Mouse (Mus musculus) neural tube, embryonic 11.5 days (tissue): Measurements from ENCODE around the gene Zfp239. TPM values are rescaled to one million over a fixed set of nuclear protein-coding genes. Genes with fewer than 3 reads are reported as not detected.

Source experiments
- ATAC-seq: fragments of 200-750 bp; cut with Nextera tagmentation; 2 replicates; pipeline ENCODE4 v1.8.0; 2017; ENCODE audit warnings: moderate number of reproducible peaks, mild to moderate bottlenecking, moderate TSS enrichment, moderate library complexity; ENCODE audit not compliant: insufficient read depth, low FRiP score, low TSS enrichment
- DNase-seq: peaks from one replicate; pipeline ENCODE4 v3.0.0-alpha.2; 2015; ENCODE audit warnings: low spot score
- H3K27ac ChIP-seq: fragments of 300-500 bp; sonication (generic); 2 replicates; pipeline ENCODE4 v1.5.1; 2014; ENCODE audit warnings: low read depth, mild to moderate bottlenecking, low read length
- H3K27me3 ChIP-seq: fragments of 300-500 bp; sonication (generic); 2 replicates; pipeline ENCODE4 v1.6.1; 2014; ENCODE audit warnings: mild to moderate bottlenecking, low read length, mixed read lengths; ENCODE audit not compliant: control insufficient read depth, insufficient read depth
- H3K36me3 ChIP-seq: fragments of 300-500 bp; sonication (generic); 2 replicates; pipeline ENCODE4 v1.6.1; 2014; ENCODE audit warnings: mild to moderate bottlenecking, low read length, moderate library complexity, mixed read lengths; ENCODE audit not compliant: control insufficient read depth, insufficient read depth
- H3K4me1 ChIP-seq: fragments of 300-500 bp; sonication (generic); 2 replicates; pipeline ENCODE4 v1.6.1; 2014; ENCODE audit warnings: low read length, mixed read lengths; ENCODE audit not compliant: control insufficient read depth, insufficient read depth
- H3K4me2 ChIP-seq: fragments of 300-500 bp; sonication (generic); 2 replicates; pipeline ENCODE4 v1.6.1; 2014; ENCODE audit warnings: low read depth, mild to moderate bottlenecking, moderate library complexity
- H3K4me3 ChIP-seq: fragments of 300-500 bp; sonication (generic); 2 replicates; pipeline ENCODE4 v1.5.1; 2014; ENCODE audit warnings: low read depth, low read length
- H3K9ac ChIP-seq: fragments of 300-500 bp; sonication (generic); 2 replicates; pipeline ENCODE4 v1.6.1; 2014; ENCODE audit warnings: mild to moderate bottlenecking, low read length
- H3K9me3 ChIP-seq: fragments of 300-500 bp; sonication (generic); 2 replicates; pipeline ENCODE4 v1.6.1; 2016; ENCODE audit warnings: low read length; ENCODE audit not compliant: control insufficient read depth
- WGBS: fragments of 180-500 bp; shearing (Covaris S2); extraction: QIAGEN DNeasy Blood & Tissue Kit; methylation state at CpG from one replicate; pipeline ENCODE4 v1.1.7; 2014; 5-methylcytosine and 5-hydroxymethylcytosine counted together
- polyA plus RNA-seq: library from polyadenylated mRNA; unstranded; fragments of >200 nt; fragmentation: Nextera tagmentation; extraction: Ambion mirVana; gene quantifications from 2 replicates; pipeline ENCODE4 v1.2.1, GENCODE M21; 2014

Gene Zfp239
- polyA plus RNA-seq, 1 experiment from 2014 or later: 9.6 TPM

DNA sequence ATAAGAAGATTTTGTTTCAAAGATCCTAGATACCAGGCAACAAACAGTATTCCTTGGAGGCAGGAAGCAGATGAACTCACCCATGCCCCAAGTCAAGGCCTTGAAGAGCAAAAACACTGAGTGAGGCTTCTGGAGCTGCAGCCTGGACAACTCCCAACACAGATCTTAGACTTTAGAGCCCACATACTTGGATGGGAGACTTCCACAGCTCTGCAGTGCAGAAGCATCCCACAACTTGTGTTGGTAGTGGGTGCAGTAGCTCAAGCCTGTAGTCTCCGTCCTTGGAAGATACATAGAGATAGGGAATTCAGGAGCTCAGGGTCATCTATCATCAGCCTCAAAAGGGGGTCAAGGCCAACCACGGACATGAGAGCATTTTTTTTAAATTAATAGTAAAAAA lies 24.0 kb downstream of the Zfp239 start:
- Histone ChIP-seq H3K9ac (no peak overlapping the region), H3K9me3 (no peaks in the 10 kb centered on the region), H3K27ac (no peak overlapping the region), H3K36me3 (no peaks in the 10 kb centered on the region), H3K4me2 (no peak overlapping the region), H3K4me1 (no peaks in the 10 kb centered on the region), H3K27me3 (no peaks in the 10 kb centered on the region), H3K4me3 (no peak overlapping the region)
- 72% methylated on average over 2 of the region's 2 CpGs for WGBS
- DNase-seq (no peak), ATAC-seq (no peak)

DNA sequence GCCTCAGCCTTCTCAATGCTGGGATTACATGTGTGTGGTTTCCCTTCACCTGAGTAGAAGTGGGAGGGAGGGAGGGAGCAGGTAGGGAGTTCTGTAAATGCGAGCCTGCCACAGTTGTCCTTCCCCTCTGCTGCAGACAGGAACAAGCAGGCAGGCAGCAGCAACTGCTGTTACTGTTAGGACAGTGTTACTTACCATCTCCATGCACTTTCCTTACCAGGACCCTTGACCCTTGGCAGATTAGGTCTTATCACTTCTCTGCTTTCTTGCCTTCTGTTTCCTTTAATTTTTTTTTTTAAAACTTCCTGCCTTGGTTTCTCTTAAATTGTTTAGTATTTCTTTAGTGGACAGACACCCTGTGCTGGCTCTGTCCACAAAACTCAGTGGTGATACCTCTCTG lies 26.1 kb downstream of the Zfp239 start:
- Histone ChIP-seq H3K4me1 (no peaks in the 10 kb centered on the region), H3K9ac (no peak overlapping the region), H3K4me2 (no peak overlapping the region), H3K9me3 (no peaks in the 10 kb centered on the region), H3K27ac (no peak overlapping the region), H3K4me3 (no peak overlapping the region), H3K27me3 (no peaks in the 10 kb centered on the region), H3K36me3 (no peaks in the 10 kb centered on the region)
- ATAC-seq: no peak
- DNase-seq: no peak
- WGBS: 40% methylated on average over 1 of the region's 1 CpGs

DNA sequence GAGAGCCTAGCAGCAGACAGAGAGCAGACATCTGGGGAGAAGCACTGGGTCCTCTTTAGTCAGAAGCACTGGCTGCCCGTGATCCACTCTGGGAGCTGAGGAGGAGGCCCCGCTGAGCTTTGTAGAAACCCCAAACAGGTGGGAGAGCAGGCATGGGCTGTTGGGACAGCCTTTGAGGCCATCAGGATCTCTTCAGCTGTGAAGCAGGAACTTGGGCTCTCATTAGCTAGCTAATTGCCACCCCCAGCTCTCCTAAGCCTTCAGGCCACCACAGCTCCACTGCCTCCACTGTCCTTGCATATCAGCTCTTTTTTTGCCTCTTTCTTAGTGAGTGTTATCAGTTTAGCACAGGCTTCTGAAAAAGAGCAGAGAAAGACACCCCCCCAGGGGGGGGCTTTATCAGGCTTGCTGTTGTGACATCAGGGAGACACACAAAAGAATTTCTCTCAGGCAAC lies 26.8 kb downstream of the Zfp239 start:
- 56% methylated on average over 2 of the region's 2 CpGs for WGBS
- H3K27ac ChIP-seq: no peak overlapping the region
- no peaks in the 10 kb centered on the region for H3K36me3 ChIP-seq
- 0 out of 2 replicates have a peak overlapping the region, but pooled peaks have one; percentile 4 for H3K4me2 ChIP-seq
- no peak overlapping the region for H3K4me3 ChIP-seq
- no peaks in the 10 kb centered on the region for H3K4me1 ChIP-seq
- H3K9ac ChIP-seq: no peak overlapping the region; the same call in 1 of the 2 replicates
- no peaks in the 10 kb centered on the region for H3K27me3 ChIP-seq
- no peak for ATAC-seq
- H3K9me3 ChIP-seq: no peaks in the 10 kb centered on the region
- DNase-seq: no peak

- WGBS: 88% methylated on average over 6 of the region's 6 CpGs
- Histone ChIP-seq H3K27ac (no peak overlapping the region), H3K4me3 (no peak overlapping the region), H3K27me3 (no peaks in the 10 kb centered on the region), H3K4me1 (no peaks in the 10 kb centered on the region), H3K9ac (no peak overlapping the region), H3K4me2 (no peak overlapping the region), H3K9me3 (no peaks in the 10 kb centered on the region), H3K36me3 (no peaks in the 10 kb centered on the region)
- no peak for ATAC-seq
- DNase-seq: no peak
Observed at GRCm38 (mm10) chr6:117890257-117890656, 28.4 kb downstream of the Zfp239 start.

- Histone ChIP-seq H3K27me3 (no peaks in the 10 kb centered on the region), H3K4me2 (no peak overlapping the region), H3K27ac (no peak overlapping the region), H3K4me3 (no peak overlapping the region), H3K9ac (no peak overlapping the region), H3K36me3 (no peaks in the 10 kb centered on the region), H3K4me1 (no peaks in the 10 kb centered on the region), H3K9me3 (no peaks in the 10 kb centered on the region)
- no peak for ATAC-seq
- no peak for DNase-seq
- 65% methylated on average over 14 of the region's 14 CpGs for WGBS
Observed at GRCm38 (mm10) chr6:117891369-117892160, 29.7 kb downstream of the Zfp239 start.

GRCm38 (mm10) chr6:117892386-117892785 lies 30.5 kb downstream of the Zfp239 start:
- Histone ChIP-seq H3K4me2 (no peak overlapping the region), H3K9me3 (no peaks in the 10 kb centered on the region), H3K4me1 (no peaks in the 10 kb centered on the region), H3K9ac (no peak overlapping the region), H3K27ac (no peak overlapping the region), H3K36me3 (no peaks in the 10 kb centered on the region), H3K4me3 (no peak overlapping the region), H3K27me3 (no peaks in the 10 kb centered on the region)
- no peak for DNase-seq
- 61% methylated on average over 3 of the region's 3 CpGs for WGBS
- ATAC-seq: no peak

DNA sequence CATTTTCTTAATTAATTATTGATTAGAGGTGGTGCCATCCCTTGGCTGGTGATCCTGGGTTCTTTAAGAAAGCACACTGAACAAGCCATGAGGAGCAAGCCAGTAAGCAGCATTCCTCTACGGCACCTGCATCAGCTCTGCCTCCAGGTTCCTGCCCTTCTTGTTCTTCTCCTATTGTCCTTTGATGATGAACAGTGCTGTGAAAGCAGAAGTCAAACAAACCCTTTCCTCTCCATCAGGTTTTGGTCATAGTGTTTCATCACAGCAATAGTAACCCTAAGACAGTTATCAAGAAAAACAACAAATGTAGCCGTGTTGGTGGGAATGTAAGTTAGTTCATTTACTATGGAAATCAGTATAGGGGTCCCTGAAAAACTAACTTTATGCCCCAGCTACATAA lies 31.5 kb downstream of the Zfp239 start:
- WGBS: 97% methylated on average over 2 of the region's 2 CpGs
- H3K27me3 ChIP-seq: no peaks in the 10 kb centered on the region
- no peak for ATAC-seq

DNA sequence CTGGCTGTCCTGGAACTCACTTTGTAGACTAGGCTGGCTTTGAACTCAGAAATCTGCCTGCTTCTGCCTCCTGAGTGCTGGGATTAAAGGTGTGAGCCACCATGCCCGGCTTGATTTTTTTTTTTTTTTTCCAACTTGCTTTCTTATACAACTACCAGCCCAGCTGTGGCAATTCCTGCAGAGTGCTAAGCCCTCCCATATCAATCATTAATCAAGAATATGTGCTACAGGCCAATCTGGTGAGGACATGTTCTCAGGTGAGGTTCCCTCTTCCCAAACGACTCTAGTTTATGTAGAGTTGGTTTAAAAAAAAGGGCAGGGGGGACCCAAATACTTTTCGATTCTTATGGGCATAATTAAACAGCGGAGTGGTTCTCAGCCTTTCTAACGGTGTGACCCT lies 35.9 kb downstream of the Zfp239 start:
- Histone ChIP-seq H3K9me3 (no peaks in the 10 kb centered on the region), H3K36me3 (no peaks in the 10 kb centered on the region), H3K27ac (no peak overlapping the region), H3K4me1 (no peaks in the 10 kb centered on the region), H3K9ac (no peak overlapping the region), H3K4me2 (no peak overlapping the region), H3K27me3 (no peaks in the 10 kb centered on the region), H3K4me3 (no peak overlapping the region)
- DNase-seq (no peak), ATAC-seq (no peak)
- 86% methylated on average over 5 of the region's 5 CpGs for WGBS

More for the DNA sequence above, 31.5 kb downstream of the Zfp239 start:
- Histone ChIP-seq H3K27ac (no peak overlapping the region), H3K9ac (no peak overlapping the region), H3K4me3 (no peak overlapping the region), H3K4me1 (no peaks in the 10 kb centered on the region), H3K36me3 (no peaks in the 10 kb centered on the region), H3K4me2 (no peak overlapping the region), H3K9me3 (no peaks in the 10 kb centered on the region)
- DNase-seq: no peak
